Mouse (Mus musculus) CH12.LX (cell line): ENCODE results near the gene Pex12. TPM values are rescaled to one million over a fixed set of nuclear protein-coding genes. Genes with fewer than 3 reads are reported as not detected.
"Not testable (repeated sequence)": the region's sequence is repeated elsewhere in the genome, so short reads cannot be mapped to it uniquely, and the experiment has no call there.

Experiments used
- DNase-seq: peaks from one replicate; pipeline ENCODE4 v3.0.0-alpha.2; 2013; ENCODE audit errors: extremely low read depth
- H3K27ac ChIP-seq: 2 replicates; pipeline ENCODE4 v1.5.1; 2012; ENCODE audit warnings: low read depth, mild to moderate bottlenecking, control low read depth, moderate library complexity; ENCODE audit not compliant: insufficient read depth
- H3K27me3 ChIP-seq: replicated peaks from 2 replicates; pipeline ENCODE3; 2012; ENCODE audit warnings: inconsistent platforms
- H3K36me3 ChIP-seq, 2 experiments: replicated peaks in 1 of 2; 2 replicates each; pipeline versions ENCODE3 to v1.6.1; 2012; ENCODE audit warnings: inconsistent platforms in 1 of 2, low read length in 1 of 2, mild to moderate bottlenecking in 1 of 2, mixed read lengths in 1 of 2, moderate library complexity in 1 of 2; ENCODE audit not compliant: control insufficient read depth in 1 of 2, insufficient read depth in 1 of 2
- H3K4me1 ChIP-seq, 2 experiments: 2 replicates each; pipeline ENCODE4 v1.6.1; 2012; ENCODE audit warnings: inconsistent platforms in 1 of 2, moderate library complexity in 1 of 2; ENCODE audit not compliant: insufficient read depth in 2 of 2, control insufficient read depth in 1 of 2
- H3K4me2 ChIP-seq: 2 replicates; pipeline ENCODE4 v1.6.1; 2012; ENCODE audit warnings: low read depth, mild to moderate bottlenecking, control low read depth; ENCODE audit not compliant: poor library complexity, insufficient read depth, severe bottlenecking
- H3K4me3 ChIP-seq, 3 experiments: fragments of 150-350 bp in 1 of 3; sonication (generic) in 1 of 3; replicated peaks in 1 of 3; 2 replicates each; pipeline versions ENCODE3 to v1.5.1; 2011 to 2012; ENCODE audit warnings: low read depth in 2 of 3, low read length in 2 of 3, mild to moderate bottlenecking in 2 of 3, moderate library complexity in 2 of 3, control low read depth in 1 of 3, improper control_type of control experiment in 1 of 3, inconsistent platforms in 1 of 3, mixed read lengths in 1 of 3; ENCODE audit not compliant: poor library complexity in 1 of 3
- H3K79me2 ChIP-seq: replicated peaks from 2 replicates; pipeline ENCODE4 v1.6.1; 2012; ENCODE audit warnings: mild to moderate bottlenecking, moderate library complexity; ENCODE audit not compliant: control insufficient read depth, poor library complexity, insufficient read depth, severe bottlenecking; ENCODE audit errors: extremely low read depth
- H3K9ac ChIP-seq: 2 replicates; pipeline ENCODE4 v1.6.1; 2012; ENCODE audit warnings: low read depth, mild to moderate bottlenecking, control low read depth, moderate library complexity; ENCODE audit not compliant: insufficient read depth
- H3K9me3 ChIP-seq: replicated peaks from 2 replicates; pipeline ENCODE3; 2012; ENCODE audit warnings: low read length, inconsistent platforms, mixed read lengths
- CHD2 ChIP-seq: IDR thresholded peaks from 2 replicates; pipeline ENCODE4 v1.6.1; 2011; ENCODE audit warnings: low read length, improper control_type of control experiment
- CTCF ChIP-seq, 2 experiments: IDR thresholded peaks in 1 of 2; conservative IDR thresholded peaks in 1 of 2; 2 replicates each; pipeline ENCODE4 v1.5.1; 2011 to 2012; ENCODE audit warnings: low read depth in 2 of 2, low read length in 2 of 2, improper control_type of control experiment in 1 of 2, inconsistent platforms in 1 of 2, mild to moderate bottlenecking in 1 of 2, moderate library complexity in 1 of 2
- ELF1 ChIP-seq: IDR thresholded peaks from 2 replicates; pipeline ENCODE4 v1.6.1; 2014; ENCODE audit warnings: low read depth, mild to moderate bottlenecking, inconsistent platforms, low read length, improper control_type of control experiment
- EP300 ChIP-seq: IDR thresholded peaks from 2 replicates; pipeline ENCODE4 v1.6.1; 2011; ENCODE audit warnings: low read length, improper control_type of control experiment
- ETS1 ChIP-seq: conservative IDR thresholded peaks from 2 replicates; pipeline ENCODE4 v1.6.1; 2012; ENCODE audit warnings: low read depth, mild to moderate bottlenecking, inconsistent platforms, low read length, improper control_type of control experiment, moderate library complexity
- IRF4 ChIP-seq: IDR thresholded peaks from 2 replicates; pipeline ENCODE4 v1.6.1; 2014; ENCODE audit warnings: low read depth, mild to moderate bottlenecking, inconsistent platforms, low read length, improper control_type of control experiment
- JUND ChIP-seq: conservative IDR thresholded peaks from 2 replicates; pipeline ENCODE4 v1.6.1; 2011; ENCODE audit warnings: low read depth, low read length, improper control_type of control experiment
- KAT2A ChIP-seq: IDR thresholded peaks from 2 replicates; pipeline ENCODE4 v1.6.1; 2012; ENCODE audit warnings: low read length, improper control_type of control experiment, inconsistent platforms; ENCODE audit not compliant: insufficient replicate concordance
- MAFK ChIP-seq: IDR thresholded peaks from 2 replicates; pipeline ENCODE4 v1.6.1; 2011; ENCODE audit warnings: low read length, improper control_type of control experiment; ENCODE audit not compliant: insufficient replicate concordance
- MAZ ChIP-seq: IDR thresholded peaks from 2 replicates; pipeline ENCODE4 v1.6.1; 2012; ENCODE audit warnings: low read depth, mild to moderate bottlenecking, inconsistent platforms, low read length, improper control_type of control experiment, moderate library complexity
- MXI1 ChIP-seq: IDR thresholded peaks from 2 replicates; pipeline ENCODE4 v1.6.1; 2011; ENCODE audit warnings: mild to moderate bottlenecking, low read depth, low read length, improper control_type of control experiment
- MYC ChIP-seq: IDR thresholded peaks from 2 replicates; pipeline ENCODE4 v1.6.1; 2011; ENCODE audit warnings: low read depth, mild to moderate bottlenecking, improper control_type of control experiment, low read length
- PAX5 ChIP-seq: IDR thresholded peaks from 2 replicates; pipeline ENCODE4 v1.6.1; 2012; ENCODE audit warnings: low read length, inconsistent platforms, mixed read lengths
- POLR2A ChIP-seq: IDR thresholded peaks from 2 replicates; pipeline ENCODE4 v1.6.1; 2011; ENCODE audit warnings: low read depth, mild to moderate bottlenecking, improper control_type of control experiment, low read length
- POLR2AphosphoS2 ChIP-seq: IDR thresholded peaks from 2 replicates; pipeline ENCODE4 v1.6.1; 2011; ENCODE audit warnings: low read depth, low read length, improper control_type of control experiment
- RAD21 ChIP-seq: IDR thresholded peaks from 2 replicates; pipeline ENCODE4 v1.6.1; 2011; ENCODE audit warnings: low read depth, mild to moderate bottlenecking, low read length, improper control_type of control experiment, moderate library complexity
- SIN3A ChIP-seq: IDR thresholded peaks from 2 replicates; pipeline ENCODE4 v1.6.1; 2012; ENCODE audit warnings: low read length, improper control_type of control experiment, inconsistent platforms
- TBP ChIP-seq: conservative IDR thresholded peaks from 2 replicates; pipeline ENCODE4 v1.6.1; 2011; ENCODE audit warnings: low read depth, low read length, improper control_type of control experiment
- TCF12 ChIP-seq: IDR thresholded peaks from 2 replicates; pipeline ENCODE4 v1.6.1; 2014; ENCODE audit warnings: low read depth, mild to moderate bottlenecking, inconsistent platforms, low read length, improper control_type of control experiment
- UBTF ChIP-seq: IDR thresholded peaks from 2 replicates; pipeline ENCODE4 v1.6.1; 2012; ENCODE audit warnings: low read depth, mild to moderate bottlenecking, inconsistent platforms, low read length, improper control_type of control experiment, moderate library complexity
- USF1 ChIP-seq: IDR thresholded peaks from 2 replicates; pipeline ENCODE4 v1.6.1; 2014; ENCODE audit warnings: low read depth, mild to moderate bottlenecking, inconsistent platforms, low read length, improper control_type of control experiment
- USF2 ChIP-seq: conservative IDR thresholded peaks from 2 replicates; pipeline ENCODE4 v1.6.1; 2011; ENCODE audit warnings: low read depth, low read length, improper control_type of control experiment
- ZKSCAN1 ChIP-seq: IDR thresholded peaks from 2 replicates; pipeline ENCODE4 v1.6.1; 2012; ENCODE audit warnings: low read depth, inconsistent platforms, low read length, improper control_type of control experiment, borderline replicate concordance
- dilution Hi-C: fragments of 300-500 bp; cut with MboI; formaldehyde crosslinking; loops from 2 replicates; pipeline ENCODE4 v1.14.3; 2020; ENCODE audit warnings: low sequenced_read_pairs; ENCODE audit not compliant: extremely low pct_unique_long_range_greater_than_20kb, extremely low pct_ligation_motif_present
- in situ Hi-C: fragments of 300-500 bp; cut with MboI; formaldehyde crosslinking; loops from 3 replicates; pipeline ENCODE4 v1.14.3; 2019; ENCODE audit warnings: low sequenced_read_pairs, low pct_ligation_motif_present, low pct_unique_long_range_greater_than_20kb, mixed read lengths
- polyA plus RNA-seq: library from polyadenylated mRNA; unstranded; fragments of >175 nt; gene quantifications from 2 replicates; pipeline ENCODE4 v1.2.1, GENCODE M21; 2012; ENCODE audit warnings: low read depth; ENCODE audit not compliant: insufficient read length
- total RNA-seq, 2 experiments: library from RNA; depleted of rRNA; stranded (reverse); fragments of 300-350 nt in 1 of 2; fragments of >200 nt in 1 of 2; gene quantifications; 2 replicates each; pipeline ENCODE4 v1.2.3; 2012 to 2014

Gene Pex12
- total and polyA plus RNA-seq, 3 experiments, result 8.2 to 30.7 (median 9.5) TPM

DNA sequence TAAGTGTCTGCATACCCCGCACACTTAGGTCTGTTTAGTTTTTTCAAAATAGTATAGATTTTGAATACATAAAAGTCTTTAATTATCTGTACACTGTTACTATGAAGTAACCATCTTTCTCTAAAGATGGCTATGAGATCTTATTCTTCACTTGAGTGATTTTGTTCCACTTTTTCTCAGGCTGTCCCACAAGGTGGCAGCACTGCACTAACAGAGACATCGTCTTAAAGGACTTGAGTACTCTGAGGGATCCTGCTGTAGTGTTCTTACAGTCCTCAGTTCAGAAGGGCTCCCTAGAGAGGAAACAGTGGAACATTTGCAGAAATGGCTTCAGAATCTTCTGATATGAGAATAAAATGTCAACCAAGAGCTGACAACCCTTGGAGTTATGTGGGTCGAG, 25.0 kb upstream of the Pex12 start (continued):
- TF ChIP-seq ETS1, result no peak
- TF ChIP-seq PAX5, result no peak
- TF ChIP-seq MAZ, result no peak; the same call in 1 of the 2 replicates
- 0 out of 2 replicates have a peak, but pooled peaks have one; percentile 30 for TF ChIP-seq SIN3A
- TF ChIP-seq ZKSCAN1, result no peak
- no peak for TF ChIP-seq POLR2AphosphoS2
- no peak for TF ChIP-seq USF1
- no peak for TF ChIP-seq ELF1
- no peak for TF ChIP-seq EP300
- no peak for TF ChIP-seq CHD2
- no peak for TF ChIP-seq MAFK
- no peak for TF ChIP-seq MYC
- TF ChIP-seq IRF4, result no peak
- no peak for TF ChIP-seq TCF12
- TF ChIP-seq POLR2A, result no peak
- TF ChIP-seq JUND, result 0 out of 2 replicates have a peak, but pooled peaks have one; percentile 10
- peak; percentile 68 for TF ChIP-seq RAD21
- TF ChIP-seq TBP, result no peak
- no peak for TF ChIP-seq KAT2A

DNA sequence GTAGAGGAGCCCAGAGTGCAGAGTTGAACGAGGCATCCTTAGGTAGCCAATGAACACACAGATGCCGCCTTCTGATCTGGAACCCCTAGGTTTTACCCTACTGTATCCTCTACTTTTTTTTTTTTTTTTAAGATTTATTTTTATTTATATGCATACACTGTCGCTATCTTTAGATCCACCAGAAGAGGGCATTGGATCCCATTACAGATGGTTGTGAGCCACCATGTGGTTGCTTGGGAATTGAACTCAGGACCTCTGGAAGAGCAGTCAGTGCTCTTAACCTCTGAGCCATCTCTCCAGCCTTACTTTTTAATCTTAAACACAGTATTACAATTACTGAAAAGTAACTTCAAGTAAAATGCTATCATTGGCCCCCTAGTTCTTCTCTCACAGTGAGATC, 24.3 kb upstream of the Pex12 start:
- DNase-seq, H3K9me3 ChIP-seq, H3K79me2 ChIP-seq, H3K27me3 ChIP-seq, dilution Hi-C loops, H3K4me2 ChIP-seq, H3K27ac ChIP-seq, H3K4me3 ChIP-seq, H3K9ac ChIP-seq: not testable (repeated sequence)
- Histone ChIP-seq H3K36me3 (peaks cover 55 to 85% of the 10 kb centered on the region in 2 experiments), H3K4me1 (peaks cover 0 to 16% of the 10 kb centered on the region in 2 experiments; a peak in 2 of 4 replicates)
- peak in 1 of 2 experiments; percentile 56; a peak in 2 of 4 replicates for TF ChIP-seq CTCF (conservative IDR thresholded peaks at IDR 0.05 in 1 of 2, IDR thresholded peaks at IDR 0.05 in 1 of 2; ENCODE audit: low read depth in 2 of 2, low read length in 2 of 2)
- in situ Hi-C loops, result loop anchor here (5.0 kb wide), 1 partner anchor 101 kb away; the partner anchor contains the start of gene Gas2l2

DNA sequence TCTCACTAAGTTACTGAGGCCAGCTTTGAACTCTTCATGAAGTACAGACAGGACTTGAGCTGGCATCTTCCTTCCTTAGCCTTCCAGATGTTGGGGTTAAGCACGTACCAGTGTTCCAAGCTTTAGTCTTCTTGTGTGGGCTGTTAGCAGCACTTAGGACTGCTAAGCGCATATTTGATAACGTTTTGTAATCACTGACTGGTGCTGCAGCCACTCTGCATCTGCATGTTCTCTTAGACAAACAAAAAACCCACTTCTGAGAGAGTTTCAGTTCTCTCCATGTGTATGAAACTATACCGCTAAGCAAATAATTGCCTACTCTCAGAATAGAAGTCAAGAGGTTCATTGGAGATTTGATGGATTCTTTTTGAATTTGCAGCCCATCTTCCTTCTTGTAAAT, 16.7 kb upstream of the Pex12 start:
- H3K27ac ChIP-seq, result no peak overlapping the region
- DNase-seq, result no peak
- no peak overlapping the region; the same call in 1 of the 2 replicates for H3K4me2 ChIP-seq
- H3K9ac ChIP-seq, result no peak overlapping the region
- no peaks in the 10 kb centered on the region for H3K9me3 ChIP-seq
- in situ Hi-C loops (no loop called here), dilution Hi-C loops (no loop called here)
- peaks cover 13% of the 10 kb centered on the region for H3K79me2 ChIP-seq
- H3K36me3 ChIP-seq, result peaks cover 44 to 85% of the 10 kb centered on the region in 2 experiments
- no peak overlapping the region for H3K4me3 ChIP-seq
- peaks cover 0 to 10% of the 10 kb centered on the region in 2 experiments; a peak in 2 of 4 replicates for H3K4me1 ChIP-seq
- TF ChIP-seq TBP (no peak), USF2 (no peak), MXI1 (no peak), JUND (no peak), KAT2A (no peak), UBTF (no peak), USF1 (no peak)
- TF ChIP-seq, all 38 proteins: peak for 0
- H3K27me3 ChIP-seq, result no peaks in the 10 kb centered on the region
